Mouse (Mus musculus): ENCODE results near the gene Cbll1. TPM values are rescaled to one million over a fixed set of nuclear protein-coding genes. Genes with fewer than 3 reads are reported as not detected.
A peak's percentile ranks its signal among the peaks of the same experiment; 100 is the strongest.

Gene Cbll1
- total RNA-seq (2015): 33.2 and 48.0 TPM in 2 replicates
- total RNA-seq (2017): 4.9 and 6.3 TPM in 2 replicates

DNA sequence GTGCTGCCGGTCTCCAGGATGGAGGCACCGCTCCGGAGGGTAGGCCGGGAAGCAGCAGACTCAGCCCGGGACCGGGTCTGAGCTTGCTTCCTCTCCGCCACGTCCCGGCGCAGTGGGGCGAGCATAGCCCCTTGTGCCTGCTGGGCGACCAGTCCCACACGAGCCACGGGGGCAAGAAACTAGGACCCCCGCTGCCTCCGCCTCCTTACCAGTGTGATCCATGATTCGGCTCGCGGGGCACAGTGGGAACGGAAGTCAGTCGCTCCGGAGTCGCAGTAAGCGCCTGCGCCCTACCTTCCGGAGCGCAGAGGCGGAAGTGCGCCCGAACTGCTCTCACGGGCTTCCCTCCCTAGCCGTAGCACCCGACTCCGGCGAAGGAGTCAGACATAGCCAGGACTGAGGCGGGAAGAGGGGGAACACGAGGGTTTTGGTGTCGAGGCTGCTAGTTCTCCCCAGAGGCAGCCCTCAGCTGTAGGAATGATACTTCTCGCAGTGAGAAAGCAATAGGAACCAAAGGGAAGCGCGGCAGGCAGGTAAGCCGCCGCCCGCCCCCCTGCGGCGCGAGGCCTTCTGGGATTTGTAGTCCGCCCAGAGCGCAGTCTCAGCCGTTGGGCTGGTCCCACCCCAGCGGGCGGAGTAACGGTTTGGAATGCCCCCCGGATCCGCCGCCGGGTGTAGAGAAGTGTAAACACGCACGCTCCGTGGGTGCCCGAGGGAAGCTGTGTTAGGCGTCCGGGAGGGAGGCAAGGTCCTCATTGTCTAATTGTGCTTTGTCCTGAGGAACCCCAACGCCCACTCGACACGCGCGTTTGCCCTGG, at the start of gene Cbll1:
Gene Cbll1 (minus strand): TSS at position 303 of the 818 bp plus-strand sequence.
- ATAC-seq (ENCODE audit: poor library complexity, severe bottlenecking): peak; percentile 91

DNA sequence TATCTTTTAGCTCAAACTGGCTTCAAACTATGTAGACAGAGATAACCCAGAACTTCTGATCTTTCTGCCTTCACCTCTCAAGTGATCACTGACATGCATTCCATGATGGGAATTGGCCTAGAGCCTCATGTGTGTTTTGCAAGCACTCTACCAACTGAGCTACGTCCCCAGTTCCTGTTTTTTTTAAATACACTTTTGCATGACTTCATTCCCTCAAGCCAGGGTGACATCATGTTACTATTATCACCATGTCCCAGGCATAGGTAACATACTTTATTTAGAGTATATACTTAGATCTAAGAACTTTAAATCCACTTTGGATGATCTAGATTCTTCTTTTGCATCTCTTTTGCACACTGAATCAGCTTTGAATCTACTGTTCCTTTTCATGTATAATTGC, 46.6 kb upstream of the Cbll1 start:
- no peak for ATAC-seq (ENCODE audit: poor library complexity, severe bottlenecking)

GRCm38 (mm10) chr12:31545219-31545618, 45.8 kb upstream of the Cbll1 start:
- ATAC-seq (ENCODE audit: poor library complexity, severe bottlenecking): no peak

DNA sequence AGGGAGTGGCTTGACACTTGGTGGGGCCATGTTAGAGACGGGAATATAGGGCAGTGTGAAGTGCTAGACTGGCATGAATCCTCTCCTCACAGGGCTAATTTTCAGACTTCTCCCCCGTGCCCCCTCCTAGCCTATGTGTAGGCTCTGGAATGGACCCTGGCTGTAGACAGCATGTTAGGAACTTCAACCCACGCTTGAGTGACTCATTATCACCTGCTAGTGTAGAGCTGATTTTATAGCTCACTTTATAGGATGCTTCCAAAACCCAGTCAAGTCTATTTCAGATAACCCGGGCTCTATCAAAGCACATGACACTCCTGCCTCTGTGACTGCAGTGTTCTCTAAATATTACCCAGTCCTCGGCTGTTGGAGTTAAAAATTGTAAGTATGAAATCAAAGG, 42.1 kb upstream of the Cbll1 start:
- ATAC-seq (ENCODE audit: poor library complexity, severe bottlenecking): no peak

- ATAC-seq (ENCODE audit: poor library complexity, severe bottlenecking): no peak
These were observed 40.4 kb upstream of the Cbll1 start for GRCm38 (mm10) chr12:31539783-31540182.

DNA sequence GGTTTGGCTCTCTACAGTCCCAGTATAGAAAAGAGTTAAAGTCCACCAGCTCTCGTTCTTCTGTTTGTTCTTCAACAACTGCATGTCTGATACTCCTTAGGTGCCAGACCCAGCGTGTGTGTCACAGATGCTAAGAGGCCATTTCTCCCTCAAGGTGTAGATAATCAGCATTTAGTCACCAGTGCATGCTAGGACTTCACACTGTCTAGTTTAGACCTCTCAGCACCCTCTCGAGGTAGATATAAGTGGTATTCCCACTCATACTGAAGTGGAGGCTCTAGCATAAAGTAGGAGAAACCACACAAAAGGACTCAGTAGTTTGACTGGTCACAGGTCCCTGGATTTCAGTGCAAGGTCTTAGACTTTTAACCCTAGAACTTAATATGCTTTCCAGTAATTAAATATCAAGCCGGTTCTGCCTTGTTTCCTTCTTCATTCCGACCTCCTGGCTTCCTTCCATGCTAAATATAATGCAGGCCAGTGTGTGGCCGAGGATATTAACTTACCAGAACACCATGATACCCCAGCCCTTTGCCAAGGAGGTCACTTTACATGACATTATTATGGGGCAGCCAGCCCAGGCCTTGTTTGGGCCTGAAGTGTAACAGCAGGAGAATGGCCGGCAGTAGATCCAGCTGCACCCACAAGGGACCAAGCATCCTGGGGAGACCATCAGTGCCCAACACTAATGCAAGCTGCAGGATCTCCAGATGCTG, 38.3 kb upstream of the Cbll1 start:
- ATAC-seq (ENCODE audit: poor library complexity, severe bottlenecking): no peak

GRCm38 (mm10) chr12:31534060-31534843, 34.8 kb upstream of the Cbll1 start:
- no peak for ATAC-seq (ENCODE audit: poor library complexity, severe bottlenecking)

DNA sequence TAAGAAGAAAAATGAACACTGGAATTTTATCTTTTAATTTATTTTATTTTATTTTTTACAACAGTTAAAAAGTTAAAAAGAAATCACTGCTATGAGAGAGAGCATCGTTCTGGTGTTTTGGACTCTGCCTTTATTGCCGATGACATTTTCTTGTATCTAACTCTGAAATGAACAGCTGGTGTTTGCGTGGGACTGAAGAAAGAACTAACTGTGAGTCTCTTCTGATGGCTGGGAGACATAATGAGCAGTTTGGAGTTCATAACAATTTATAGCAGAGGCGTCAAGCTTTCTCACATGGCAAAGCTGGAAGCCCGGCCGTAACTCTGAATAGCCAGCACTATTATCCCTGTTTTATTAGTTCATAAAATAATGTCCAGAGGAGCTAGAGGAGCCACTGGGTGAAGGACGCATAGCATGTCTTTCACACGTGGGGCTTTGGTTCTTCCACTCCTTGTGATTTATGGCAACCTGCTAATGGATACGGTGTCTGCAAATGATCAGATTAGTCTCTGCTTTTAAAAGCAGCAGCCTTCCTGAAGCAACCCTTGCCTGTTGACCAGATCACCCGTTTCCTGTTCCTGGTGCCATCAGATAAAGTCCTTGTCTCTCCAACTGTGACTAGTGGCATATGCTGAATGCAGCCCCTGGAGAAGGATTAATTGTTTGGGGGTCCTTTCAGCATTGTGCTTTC, 33.9 kb upstream of the Cbll1 start:
- no peak for ATAC-seq (ENCODE audit: poor library complexity, severe bottlenecking)

DNA sequence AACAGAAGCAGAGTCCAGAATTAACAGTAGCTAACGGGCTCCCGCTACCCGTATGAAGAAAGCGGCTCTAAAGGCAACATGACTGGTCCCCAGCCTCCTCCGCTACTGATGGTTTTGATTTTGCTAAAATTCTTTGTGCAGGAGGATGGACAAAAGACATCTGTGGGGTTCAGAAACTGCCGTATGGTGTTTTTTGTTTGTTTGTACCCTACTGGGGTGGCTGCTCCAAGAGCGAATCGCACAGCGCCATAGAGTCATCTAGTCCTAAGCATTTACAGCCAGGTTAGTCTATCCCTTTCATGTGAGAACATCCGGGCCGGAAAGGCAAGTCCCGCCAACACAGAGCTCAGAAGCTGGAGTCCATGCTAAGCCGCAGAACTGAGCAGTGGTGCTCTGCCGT, 32.6 kb upstream of the Cbll1 start:
- ATAC-seq (ENCODE audit: poor library complexity, severe bottlenecking): no peak

- ATAC-seq (ENCODE audit: poor library complexity, severe bottlenecking): no peak
These were observed 28.0 kb upstream of the Cbll1 start for GRCm38 (mm10) chr12:31527407-31527806.

GRCm38 (mm10) chr12:31521371-31521770, 22.0 kb upstream of the Cbll1 start:
- ATAC-seq (ENCODE audit: poor library complexity, severe bottlenecking): no peak

DNA sequence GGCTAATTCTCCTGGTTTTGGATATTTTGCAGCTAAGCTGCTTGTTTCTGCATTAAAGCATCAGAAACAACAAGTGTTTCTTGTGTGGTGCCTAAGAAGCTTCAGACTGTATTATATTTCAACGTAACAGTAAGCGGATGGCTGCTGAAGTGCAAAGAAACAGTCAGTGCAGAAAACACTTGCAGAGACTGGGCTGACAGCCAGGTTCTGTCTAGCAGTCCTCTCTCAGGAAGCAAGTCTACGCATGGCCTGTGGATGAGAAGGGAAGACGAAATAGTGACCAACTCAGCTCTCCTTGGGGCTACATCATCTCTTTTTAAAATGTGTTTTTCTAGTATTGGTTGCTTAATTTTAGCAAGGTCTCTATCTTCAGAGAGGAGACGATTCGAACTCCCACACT, 20.7 kb upstream of the Cbll1 start:
- ATAC-seq (ENCODE audit: poor library complexity, severe bottlenecking): no peak

DNA sequence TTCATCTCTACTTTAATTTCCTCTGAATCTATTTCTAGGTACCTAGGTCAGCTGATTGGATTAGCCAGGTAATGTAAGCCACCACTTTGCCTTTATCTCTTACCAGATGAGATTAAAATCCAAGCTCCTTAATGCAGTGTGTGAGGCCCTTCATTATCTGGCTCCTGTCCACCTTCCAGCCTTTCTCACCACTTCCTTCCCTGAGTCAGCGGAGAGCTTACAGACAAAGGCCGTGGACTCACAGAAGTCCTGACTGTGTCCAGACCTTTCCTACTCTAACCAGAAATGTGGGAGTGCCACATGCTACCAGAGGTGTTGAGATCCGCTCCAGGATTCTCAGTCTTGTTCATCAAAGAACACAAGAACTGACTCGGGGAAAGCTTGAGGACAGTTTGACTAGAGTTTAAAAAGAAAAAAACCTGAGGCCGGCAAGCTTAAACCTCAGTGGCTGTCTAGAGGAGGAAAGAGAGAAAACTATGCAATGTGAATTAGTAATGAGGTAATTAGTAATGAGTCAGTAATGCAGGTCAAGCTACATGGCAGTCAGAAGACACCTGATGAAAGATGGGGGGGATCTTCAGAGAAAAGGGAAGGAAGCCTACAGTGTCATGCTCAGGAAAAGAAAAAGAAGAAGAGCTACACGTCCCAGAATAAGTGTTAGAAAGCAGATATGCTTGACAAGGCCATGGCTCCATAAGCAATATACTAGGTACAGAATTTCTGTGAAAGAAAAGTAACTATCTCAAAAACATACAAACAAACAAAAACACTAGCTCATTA, 14.5 kb upstream of the Cbll1 start:
- peak; percentile 51 for ATAC-seq (ENCODE audit: poor library complexity, severe bottlenecking)

GRCm38 (mm10) chr12:31512634-31513411, 13.4 kb upstream of the Cbll1 start:
- ATAC-seq (ENCODE audit: poor library complexity, severe bottlenecking): no peak

- ATAC-seq (ENCODE audit: poor library complexity, severe bottlenecking): no peak
These were observed 11.8 kb upstream of the Cbll1 start for GRCm38 (mm10) chr12:31511218-31511617.

DNA sequence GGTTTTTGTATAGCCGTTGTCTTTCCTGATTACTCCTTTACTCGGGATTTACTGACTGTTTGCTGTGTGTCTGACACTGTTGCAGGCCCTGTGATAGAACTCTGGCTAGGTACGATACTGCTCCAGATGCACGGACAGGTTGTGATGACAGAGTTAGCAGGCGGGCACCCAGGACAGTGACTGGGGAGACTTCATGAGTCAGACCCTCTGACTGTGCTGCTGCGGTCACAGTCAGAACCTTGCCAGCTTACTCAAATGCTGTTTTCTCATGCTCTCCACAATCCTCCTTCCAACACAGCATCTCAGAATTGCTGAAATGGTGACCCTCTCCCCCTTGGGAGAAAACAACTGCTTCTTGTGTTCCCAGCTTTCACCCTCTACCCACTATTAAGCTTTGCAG, 9.1 kb upstream of the Cbll1 start:
- no peak for ATAC-seq (ENCODE audit: poor library complexity, severe bottlenecking)

DNA sequence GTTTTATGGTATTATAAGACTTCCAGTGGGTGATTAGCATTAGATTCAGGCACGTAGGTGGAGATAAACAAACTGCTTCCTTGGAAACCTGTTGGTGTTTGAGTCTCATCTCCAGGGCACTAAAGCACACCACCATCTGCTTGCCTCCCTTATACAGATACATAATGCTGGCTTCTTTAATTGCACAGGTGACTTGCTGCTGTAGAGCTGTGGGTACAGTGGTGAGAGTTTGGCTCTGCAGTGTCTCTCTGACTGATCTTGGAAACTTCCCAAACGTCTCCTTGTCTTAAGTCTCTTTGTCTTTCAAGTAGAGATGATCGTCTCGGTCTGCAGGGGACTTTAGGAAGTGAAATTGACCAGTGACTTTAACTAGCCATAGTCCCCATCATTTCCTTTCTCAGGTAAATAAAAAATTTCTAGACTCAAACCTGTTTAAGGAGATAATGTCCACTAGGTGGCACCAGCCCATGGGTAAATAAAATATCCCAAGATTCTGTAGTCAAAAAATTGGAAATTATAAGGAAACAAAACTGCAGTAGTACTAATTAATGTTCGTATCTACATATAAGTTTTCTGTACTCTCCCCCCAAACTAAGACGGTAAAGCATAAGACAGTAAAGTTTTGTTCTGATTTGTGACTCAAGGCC, 8.4 kb upstream of the Cbll1 start:
- ATAC-seq (ENCODE audit: poor library complexity, severe bottlenecking): no peak

GRCm38 (mm10) chr12:31503211-31503610, 3.8 kb upstream of the Cbll1 start:
- no peak for ATAC-seq (ENCODE audit: poor library complexity, severe bottlenecking)

- ATAC-seq (ENCODE audit: poor library complexity, severe bottlenecking): no peak
These were observed 1.9 kb upstream of the Cbll1 start for GRCm38 (mm10) chr12:31501266-31501665.

All from megakaryocyte, adult 5-6 weeks (primary cell).